Comparison of ENCODE assay signal across 17 mouse cellular contexts in the genomic region with DNA sequence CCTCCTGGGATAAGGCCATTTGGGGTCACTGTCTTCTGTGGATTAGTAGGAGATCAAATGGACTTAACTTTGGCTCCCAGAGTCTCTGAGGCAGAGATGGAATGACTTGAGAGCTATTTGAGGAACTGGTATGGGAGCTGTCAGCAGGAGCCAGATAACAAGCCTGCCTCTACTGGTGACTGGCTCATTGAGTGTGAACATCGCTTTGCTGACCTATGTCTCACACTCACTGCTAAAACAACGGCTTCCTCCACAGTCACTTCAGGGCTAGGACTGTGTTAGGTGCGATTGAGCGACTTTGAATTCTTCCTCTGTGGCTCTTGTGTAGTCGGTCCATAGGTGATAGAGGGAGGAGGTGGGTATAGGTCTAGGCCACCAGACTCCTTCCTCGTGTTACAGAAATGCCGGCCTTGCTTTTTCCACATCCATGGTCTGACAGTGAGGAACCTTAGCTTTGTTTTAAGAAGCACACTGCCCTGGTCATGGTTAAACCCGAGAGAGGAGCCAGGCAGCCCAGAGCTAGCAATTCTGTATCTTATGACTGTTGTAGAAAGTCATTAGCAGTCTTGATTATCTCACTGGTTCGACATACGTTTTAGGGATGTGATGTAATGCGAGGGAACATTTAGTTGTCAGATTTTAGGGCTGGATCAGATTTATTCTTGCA.
A peak's percentile ranks its signal among the peaks of the same experiment; 100 is the strongest.
DNase-seq lines count a peak whose midpoint lies in the region; ATAC-seq and TF ChIP-seq lines count a peak whose summit lies in the region.
"Had no signal": no experiment of that assay in that cellular context is flagged by ENCODE, and none has a peak within 500 bp of the region (broad histone marks: within the 10 kb centered on the region; RNA-seq: fewer than 3 reads in every experiment).

No protein-coding gene starts in this region.

- no peaks in the 10 kb centered on the region for H3K36me3 ChIP-seq in forebrain, postnatal 0 days (ENCODE audit: insufficient read depth)
- no peaks in the 10 kb centered on the region for H3K36me3 ChIP-seq in forebrain, embryonic 14.5 days (ENCODE audit: control insufficient read depth, insufficient read depth, low read length)
- H3K36me3 ChIP-seq in intestine, embryonic 16.5 days (ENCODE audit: control insufficient read depth, insufficient read depth, low read length): no peaks in the 10 kb centered on the region
- no peaks in the 10 kb centered on the region for H3K36me3 ChIP-seq in intestine, embryonic 15.5 days
- H3K36me3 ChIP-seq in heart, embryonic 13.5 days: no peaks in the 10 kb centered on the region
- no peaks in the 10 kb centered on the region for H3K36me3 ChIP-seq in midbrain, postnatal 0 days (ENCODE audit: insufficient read depth, low read length)
- H3K36me3 ChIP-seq: G1E; liver, embryonic 12.5 days had no signal

- WGBS in forebrain, postnatal 0 days: 76% methylated on average over 11 of the region's 11 CpGs
- 83% methylated on average over 11 of the region's 11 CpGs for WGBS in forebrain, embryonic 14.5 days
- 74% methylated on average over 11 of the region's 11 CpGs for WGBS in intestine, embryonic 16.5 days
- 71% methylated on average over 11 of the region's 11 CpGs for WGBS in intestine, embryonic 15.5 days
- 32% methylated on average over 11 of the region's 11 CpGs for WGBS in heart, embryonic 13.5 days
- WGBS in midbrain, postnatal 0 days: 71% methylated on average over 11 of the region's 11 CpGs

- TF ChIP-seq CTCF in forebrain, postnatal 0 days (IDR thresholded peaks at IDR 0.05; ENCODE audit: low read depth): no peak
- TF ChIP-seq CTCF in midbrain, postnatal 0 days (IDR thresholded peaks at IDR 0.05): peak; percentile 34

- H3K4me2 ChIP-seq in forebrain, postnatal 0 days (ENCODE audit: low read depth): no peak overlapping the region
- H3K4me2 ChIP-seq in forebrain, embryonic 14.5 days (ENCODE audit: low read length): no peak overlapping the region
- H3K4me2 ChIP-seq in intestine, embryonic 16.5 days (ENCODE audit: low read depth, low read length): no peak overlapping the region
- H3K4me2 ChIP-seq in intestine, embryonic 15.5 days (replicated peaks): no peak overlapping the region
- peak overlapping the region; percentile 35 for H3K4me2 ChIP-seq in heart, embryonic 13.5 days
- no peak overlapping the region for H3K4me2 ChIP-seq in midbrain, postnatal 0 days (ENCODE audit: low read depth, low read length, poor library complexity, severe bottlenecking)
- H3K4me2 ChIP-seq: forebrain, embryonic 13.5 days; liver, embryonic 12.5 days had no signal

- H3K9me3 ChIP-seq in forebrain, postnatal 0 days (ENCODE audit: low read length): no peaks in the 10 kb centered on the region
- H3K9me3 ChIP-seq in forebrain, embryonic 14.5 days (replicated peaks; ENCODE audit: control insufficient read depth, low read length): no peaks in the 10 kb centered on the region
- H3K9me3 ChIP-seq in intestine, embryonic 16.5 days (ENCODE audit: control insufficient read depth, low read length): no peaks in the 10 kb centered on the region
- no peaks in the 10 kb centered on the region for H3K9me3 ChIP-seq in intestine, embryonic 15.5 days
- H3K9me3 ChIP-seq in heart, embryonic 13.5 days: no peaks in the 10 kb centered on the region
- H3K9me3 ChIP-seq in midbrain, postnatal 0 days (ENCODE audit: low read length): no peaks in the 10 kb centered on the region
- H3K9me3 ChIP-seq: forebrain, embryonic 13.5 days; liver, embryonic 12.5 days had no signal

- peak overlapping the region; percentile 16; the same call in 1 of the 2 replicates for H3K27ac ChIP-seq in forebrain, postnatal 0 days (ENCODE audit: low read depth, low read length)
- H3K27ac ChIP-seq in forebrain, embryonic 14.5 days (ENCODE audit: low read depth, low read length): no peak overlapping the region
- H3K27ac ChIP-seq in intestine, embryonic 16.5 days (ENCODE audit: low read length): no peak overlapping the region
- no peak overlapping the region for H3K27ac ChIP-seq in intestine, embryonic 15.5 days
- H3K27ac ChIP-seq in heart, embryonic 13.5 days (replicated peaks): peak overlapping the region; percentile 83
- H3K27ac ChIP-seq in midbrain, postnatal 0 days (ENCODE audit: low read depth, low read length): peak overlapping the region; percentile 57
- H3K27ac ChIP-seq: forebrain, embryonic 13.5 days; left cerebral cortex, adult 2 months; liver, embryonic 12.5 days had no signal

- peak; percentile 36 for DNase-seq in forebrain, postnatal 0 days
- no peak for DNase-seq in forebrain, embryonic 14.5 days (ENCODE audit: low spot score)
- DNase-seq in midbrain, postnatal 0 days (ENCODE audit: low spot score): no peak
- no peak for DNase-seq in spleen, postnatal 36 days (ENCODE audit: low spot score in 2 of 2)
- DNase-seq in cerebellum, postnatal 25 days: no peak
- DNase-seq: B cell, adult 2 months; cerebellum, adult 11-12 months; kidney, postnatal 14 days; lung, postnatal 36 days; right cerebral cortex, adult 18-20 months had no signal

- H3K4me1 ChIP-seq in forebrain, postnatal 0 days (ENCODE audit: insufficient read depth): no peaks in the 10 kb centered on the region
- H3K4me1 ChIP-seq in forebrain, embryonic 14.5 days (ENCODE audit: control insufficient read depth, insufficient read depth, low read length): no peaks in the 10 kb centered on the region
- H3K4me1 ChIP-seq in intestine, embryonic 16.5 days (ENCODE audit: control insufficient read depth, insufficient read depth, low read length): peaks cover 9% of the 10 kb centered on the region; the same call in 1 of the 2 replicates
- peaks cover 17% of the 10 kb centered on the region for H3K4me1 ChIP-seq in intestine, embryonic 15.5 days (replicated peaks)
- peaks cover 69% of the 10 kb centered on the region for H3K4me1 ChIP-seq in heart, embryonic 13.5 days
- H3K4me1 ChIP-seq in midbrain, postnatal 0 days (ENCODE audit: insufficient read depth, low read length): peaks cover 8% of the 10 kb centered on the region; the same call in 1 of the 2 replicates

- ATAC-seq in forebrain, postnatal 0 days: peak; percentile 75
- no peak for ATAC-seq in forebrain, embryonic 14.5 days
- 0 out of 2 replicates have a peak, but pooled peaks have one; percentile 15 for ATAC-seq in intestine, embryonic 16.5 days
- no peak for ATAC-seq in intestine, embryonic 15.5 days
- peak; percentile 59; the same call in 1 of the 2 replicates for ATAC-seq in heart, embryonic 13.5 days (ENCODE audit: extremely low read depth, insufficient number of reproducible peaks, low FRiP score, low TSS enrichment)
- ATAC-seq in midbrain, postnatal 0 days (ENCODE audit: low FRiP score): peak; percentile 58
- ATAC-seq: forebrain, embryonic 13.5 days; liver, embryonic 12.5 days had no signal

- no peaks in the 10 kb centered on the region for H3K27me3 ChIP-seq in forebrain, postnatal 0 days (ENCODE audit: insufficient read depth, low read length)
- no peaks in the 10 kb centered on the region for H3K27me3 ChIP-seq in forebrain, embryonic 14.5 days (replicated peaks; ENCODE audit: control insufficient read depth, insufficient read depth, low read length)
- H3K27me3 ChIP-seq in intestine, embryonic 16.5 days (replicated peaks; ENCODE audit: control insufficient read depth, insufficient read depth, low read length): no peaks in the 10 kb centered on the region
- H3K27me3 ChIP-seq in intestine, embryonic 15.5 days (replicated peaks): no peaks in the 10 kb centered on the region
- no peaks in the 10 kb centered on the region for H3K27me3 ChIP-seq in heart, embryonic 13.5 days (replicated peaks)
- H3K27me3 ChIP-seq in midbrain, postnatal 0 days (ENCODE audit: insufficient read depth, low read length): no peaks in the 10 kb centered on the region
- H3K27me3 ChIP-seq: forebrain, embryonic 13.5 days; liver, embryonic 12.5 days had no signal

- no peak overlapping the region for H3K9ac ChIP-seq in forebrain, postnatal 0 days
- no peak overlapping the region for H3K9ac ChIP-seq in forebrain, embryonic 14.5 days (ENCODE audit: low read length)
- no peak overlapping the region for H3K9ac ChIP-seq in intestine, embryonic 16.5 days (ENCODE audit: low read depth, low read length)
- H3K9ac ChIP-seq in intestine, embryonic 15.5 days: no peak overlapping the region
- H3K9ac ChIP-seq in heart, embryonic 13.5 days: peak overlapping the region; percentile 29; the same call in 1 of the 2 replicates
- H3K9ac ChIP-seq in midbrain, postnatal 0 days (replicated peaks; ENCODE audit: low read length, poor library complexity, severe bottlenecking): no peak overlapping the region
- H3K9ac ChIP-seq: forebrain, embryonic 13.5 days; liver, embryonic 12.5 days had no signal

- H3K4me3 ChIP-seq in forebrain, postnatal 0 days (ENCODE audit: low read depth, low read length): no peak overlapping the region
- no peak overlapping the region for H3K4me3 ChIP-seq in forebrain, embryonic 14.5 days (ENCODE audit: low read depth, low read length)
- no peak overlapping the region for H3K4me3 ChIP-seq in intestine, embryonic 16.5 days (ENCODE audit: low read length)
- no peak overlapping the region for H3K4me3 ChIP-seq in intestine, embryonic 15.5 days (replicated peaks)
- H3K4me3 ChIP-seq in heart, embryonic 13.5 days: no peak overlapping the region
- H3K4me3 ChIP-seq in midbrain, postnatal 0 days (ENCODE audit: low read depth, low read length): no peak overlapping the region
- H3K4me3 ChIP-seq: forebrain, embryonic 13.5 days; left cerebral cortex, adult 2 months; liver, embryonic 12.5 days had no signal

Comparison
In these comparisons a context has a peak if more than half of its experiments do, and no peak if none do; other contexts are left out.
1. ATAC-seq: peak in forebrain, postnatal 0 days (single experiment), intestine, embryonic 16.5 days (single experiment), heart, embryonic 13.5 days (single experiment) and midbrain, postnatal 0 days (single experiment); none in forebrain, embryonic 14.5 days (single experiment) and intestine, embryonic 15.5 days (single experiment).
2. H3K27ac ChIP-seq: peak in forebrain, postnatal 0 days (single experiment), heart, embryonic 13.5 days (single experiment) and midbrain, postnatal 0 days (single experiment); none in forebrain, embryonic 14.5 days (single experiment), intestine, embryonic 16.5 days (single experiment) and intestine, embryonic 15.5 days (single experiment).